8 mouse cellular contexts compared by ENCODE assay signal in genomic region chr19:32484941-32485660, GRCm38 (mm10). TPM values are rescaled to one million over a fixed set of nuclear protein-coding genes. Genes with fewer than 3 reads are reported as not detected.
A peak's percentile ranks its signal among the peaks of the same experiment; 100 is the strongest.
DNase-seq lines count a peak whose midpoint lies in the region; ATAC-seq lines count a peak whose summit lies in the region.

No protein-coding gene starts in this region.

- peak overlapping the region; percentile 86 for H3K9ac ChIP-seq in lung, embryonic 16.5 days (ENCODE audit: low read length)
- peak overlapping the region; percentile 82 for H3K9ac ChIP-seq in intestine, embryonic 14.5 days (ENCODE audit: low read length)
- peak overlapping the region; percentile 65 for H3K9ac ChIP-seq in neural tube, embryonic 14.5 days (replicated peaks; ENCODE audit: low read depth, low read length)

- no peaks in the 10 kb centered on the region for H3K27me3 ChIP-seq in lung, embryonic 16.5 days (ENCODE audit: control insufficient read depth, insufficient read depth, low read depth, low read length)
- H3K27me3 ChIP-seq in intestine, embryonic 14.5 days (replicated peaks; ENCODE audit: control insufficient read depth, insufficient read depth, low read length), result no peaks in the 10 kb centered on the region
- H3K27me3 ChIP-seq in neural tube, embryonic 14.5 days (ENCODE audit: control insufficient read depth, insufficient read depth, low read length), result no peaks in the 10 kb centered on the region

- H3K27ac ChIP-seq in lung, embryonic 16.5 days (ENCODE audit: low read length), result peak overlapping the region; percentile 82
- peak overlapping the region; percentile 82 for H3K27ac ChIP-seq in intestine, embryonic 14.5 days (ENCODE audit: low read depth)
- H3K27ac ChIP-seq in neural tube, embryonic 14.5 days (ENCODE audit: low read depth, low read length), result peak overlapping the region; percentile 78

- peak overlapping the region; percentile 90 for H3K4me2 ChIP-seq in lung, embryonic 16.5 days (ENCODE audit: low read depth, low read length)
- H3K4me2 ChIP-seq in intestine, embryonic 14.5 days (ENCODE audit: low read length), result peak overlapping the region; percentile 83
- H3K4me2 ChIP-seq in neural tube, embryonic 14.5 days (ENCODE audit: low read depth, low read length), result peak overlapping the region; percentile 67

- H3K9me3 ChIP-seq in lung, embryonic 16.5 days (ENCODE audit: control insufficient read depth, low read length), result no peaks in the 10 kb centered on the region
- H3K9me3 ChIP-seq in intestine, embryonic 14.5 days (ENCODE audit: control insufficient read depth, low read length), result no peaks in the 10 kb centered on the region
- H3K9me3 ChIP-seq in neural tube, embryonic 14.5 days (ENCODE audit: control insufficient read depth, low read length), result no peaks in the 10 kb centered on the region

- DNase-seq in lung, postnatal 10 days, result no peak
- no peak for DNase-seq in intestine, embryonic 14.5 days (ENCODE audit: low spot score)
- DNase-seq in layer of hippocampus, adult 9-11 months, result no peak
- DNase-seq in cerebellum, postnatal 4 days (ENCODE audit: low spot score in 2 of 2), result no peak
- DNase-seq in spleen, postnatal 4 days (ENCODE audit: low spot score in 2 of 2), result no peak

- 17% methylated on average over 13 of the region's 13 CpGs for WGBS in lung, embryonic 16.5 days
- WGBS in intestine, embryonic 14.5 days, result 15% methylated on average over 13 of the region's 13 CpGs
- 20% methylated on average over 13 of the region's 13 CpGs for WGBS in neural tube, embryonic 14.5 days

- H3K4me1 ChIP-seq in lung, embryonic 16.5 days (replicated peaks; ENCODE audit: control insufficient read depth, insufficient read depth, low read length), result peaks cover 18% of the 10 kb centered on the region
- peaks cover 21% of the 10 kb centered on the region for H3K4me1 ChIP-seq in intestine, embryonic 14.5 days (replicated peaks; ENCODE audit: control insufficient read depth, insufficient read depth, low read length)
- H3K4me1 ChIP-seq in neural tube, embryonic 14.5 days (ENCODE audit: control insufficient read depth, insufficient read depth, low read length), result peaks cover 17% of the 10 kb centered on the region; the same call in 1 of the 2 replicates

- H3K36me3 ChIP-seq in lung, embryonic 16.5 days (ENCODE audit: control insufficient read depth, insufficient read depth, low read length), result no peaks in the 10 kb centered on the region
- no peaks in the 10 kb centered on the region for H3K36me3 ChIP-seq in intestine, embryonic 14.5 days (ENCODE audit: control insufficient read depth, insufficient read depth, low read length)
- no peaks in the 10 kb centered on the region for H3K36me3 ChIP-seq in neural tube, embryonic 14.5 days (ENCODE audit: control insufficient read depth, insufficient read depth, low read length)

- ATAC-seq in lung, embryonic 16.5 days (ENCODE audit: low read depth), result no peak
- ATAC-seq in common myeloid progenitor, adult 5-6 weeks (replicated peaks; ENCODE audit: low read depth, poor library complexity, severe bottlenecking), result 0 out of 2 replicates have a peak, but pooled peaks have one; percentile 13
- no peak for ATAC-seq in intestine, embryonic 14.5 days (replicated peaks; ENCODE audit: low FRiP score, low TSS enrichment, low read depth)
- ATAC-seq in neural tube, embryonic 14.5 days (ENCODE audit: low read depth), result peak; percentile 16; the same call in 1 of the 2 replicates

- H3K4me3 ChIP-seq in lung, embryonic 16.5 days (ENCODE audit: low read length), result peak overlapping the region; percentile 87
- H3K4me3 ChIP-seq in intestine, embryonic 14.5 days (ENCODE audit: low read depth, low read length), result peak overlapping the region; percentile 91
- H3K4me3 ChIP-seq in neural tube, embryonic 14.5 days (ENCODE audit: low read depth, low read length), result peak overlapping the region; percentile 74

RNA-seq across cellular contexts. Expression of gene Minpp1, which starts 0.5 kb away (rescaled TPM):
- polyA plus RNA-seq in lung, embryonic 16.5 days (2015; fragmentation: Nextera tagmentation; extraction: Ambion mirVana), result 48.7 and 51.3 TPM in 2 replicates
- 98.8 and 100 TPM in 2 replicates for total RNA-seq in common myeloid progenitor, adult 5-6 weeks (2017)
- 63.1 and 65.3 TPM in 2 replicates for polyA plus RNA-seq in intestine, embryonic 14.5 days (2014; fragmentation: Nextera tagmentation; extraction: Ambion mirVana)
- polyA plus RNA-seq in neural tube, embryonic 14.5 days (2014; fragmentation: Nextera tagmentation; extraction: Ambion mirVana), result 60.5 and 65.6 TPM in 2 replicates

RNA-seq across cellular contexts. Expression of gene Rpl9-ps6, which starts 18.7 kb away (rescaled TPM):
- polyA plus RNA-seq in lung, embryonic 16.5 days (2015; fragmentation: Nextera tagmentation; extraction: Ambion mirVana), result 113 and 139 TPM in 2 replicates
- total RNA-seq in common myeloid progenitor, adult 5-6 weeks (2017), result 221 and 259 TPM in 2 replicates
- polyA plus RNA-seq in intestine, embryonic 14.5 days (2014; fragmentation: Nextera tagmentation; extraction: Ambion mirVana), result 131 and 152 TPM in 2 replicates
- 53.9 and 54.2 TPM in 2 replicates for polyA plus RNA-seq in neural tube, embryonic 14.5 days (2014; fragmentation: Nextera tagmentation; extraction: Ambion mirVana)

Comparison
In these comparisons a context has a peak if more than half of its experiments do, and no peak if none do; other contexts are left out.
1. ATAC-seq: peak in common myeloid progenitor, adult 5-6 weeks (single experiment) and neural tube, embryonic 14.5 days (single experiment); none in lung, embryonic 16.5 days (single experiment) and intestine, embryonic 14.5 days (single experiment).
2. Peak in every context shown above with its lines, with median percentiles within 50 percentile points of each other: H3K27ac ChIP-seq, H3K4me2 ChIP-seq, H3K4me3 ChIP-seq and H3K9ac ChIP-seq.